Mouse (Mus musculus): Measurements from ENCODE around the gene Tsen34. TPM values are rescaled to one million over a fixed set of nuclear protein-coding genes. Genes with fewer than 3 reads are reported as not detected.

The Tsen34 gene
- total RNA-seq (2021) = 100 to 1,000 TPM in 1 of 2 experiments, 10 to 100 TPM in 1; 99.5 to 113 TPM
- long read RNA-seq, experiment 1, transcript Tsen34-202 (4 exons, 1,319 nt) = major isoform, 99 of 255 reads
- long read RNA-seq, experiment 1, transcript Tsen34-204 (5 exons, 1,779 nt) = minor isoform, 90 of 255 reads
- long read RNA-seq, experiment 1, partial matches to known transcripts = 20 of 255 reads
- long read RNA-seq, experiment 1, other reads (novel, unspliced or antisense) = 44 of 255 reads
- long read RNA-seq, experiment 2, transcript Tsen34-202 (4 exons, 1,319 nt) = major isoform, 33 of 65 reads
- long read RNA-seq, experiment 2, transcript Tsen34-204 (5 exons, 1,779 nt) = minor isoform, 24 of 65 reads
- long read RNA-seq, experiment 2, partial matches to known transcripts = 0 of 65 reads
- long read RNA-seq, experiment 2, other reads (novel, unspliced or antisense) = 7 of 65 reads

GRCm38 (mm10) chr7:3692382-3692986, at the start of gene Tsen34:
Gene Tsen34, plus strand, starts transcription at chr7:3692863.
- DNase-seq = no peak

GRCm38 (mm10) chr7:3643412-3643811, 49.3 kb upstream of the Tsen34 start:
- no peak for DNase-seq

GRCm38 (mm10) chr7:3643843-3644242, 48.8 kb upstream of the Tsen34 start:
- no peak for DNase-seq

GRCm38 (mm10) chr7:3644348-3644671, 48.4 kb upstream of the Tsen34 start:
- peak in 1 of 2 experiments; percentile 87 for DNase-seq

GRCm38 (mm10) chr7:3644672-3645487, 47.8 kb upstream of the Tsen34 start, which contains the start of gene Cnot3:
Gene Cnot3, plus strand, starts transcription at chr7:3645268.
- DNase-seq = peak; percentile 97 to 98

- DNase-seq = no peak
Measured at GRCm38 (mm10) chr7:3645488-3646025, 47.1 kb upstream of the Tsen34 start.

GRCm38 (mm10) chr7:3646188-3646587, 46.5 kb upstream of the Tsen34 start:
- DNase-seq = no peak

- no peak for DNase-seq
Measured at GRCm38 (mm10) chr7:3646641-3647040, 46.0 kb upstream of the Tsen34 start.

GRCm38 (mm10) chr7:3656966-3657365, 35.7 kb upstream of the Tsen34 start:
- no peak for DNase-seq

GRCm38 (mm10) chr7:3658578-3658977, 34.1 kb upstream of the Tsen34 start:
- DNase-seq = no peak

- DNase-seq = peak in 1 of 2 experiments; percentile 31
Measured at GRCm38 (mm10) chr7:3664524-3665214, 28.0 kb upstream of the Tsen34 start.

GRCm38 (mm10) chr7:3665215-3666114, 27.2 kb upstream of the Tsen34 start, which contains the start of gene Leng1:
Gene Leng1, minus strand, starts transcription at chr7:3665840.
- peak; percentile 96 to 98 for DNase-seq

GRCm38 (mm10) chr7:3666921-3667391, 25.7 kb upstream of the Tsen34 start:
- peak; percentile 33 to 47 for DNase-seq

GRCm38 (mm10) chr7:3674507-3675227, 18.0 kb upstream of the Tsen34 start:
- peak; percentile 84 to 90 for DNase-seq

GRCm38 (mm10) chr7:3675228-3675548, 17.5 kb upstream of the Tsen34 start:
- DNase-seq = no peak

GRCm38 (mm10) chr7:3676371-3676770, 16.3 kb upstream of the Tsen34 start:
- DNase-seq = no peak

- DNase-seq = no peak
Measured at GRCm38 (mm10) chr7:3677342-3677741, 15.3 kb upstream of the Tsen34 start, which contains the start of gene Tmc4. Gene Tmc4, minus strand, starts transcription at chr7:3677553.

- no peak for DNase-seq
Measured at GRCm38 (mm10) chr7:3683908-3684550, 8.6 kb upstream of the Tsen34 start.

- no peak for DNase-seq
Measured at GRCm38 (mm10) chr7:3684698-3685097, 8.0 kb upstream of the Tsen34 start.
